Mouse (Mus musculus): ENCODE data around the gene Prkcb.
A peak's percentile ranks its signal among the peaks of the same experiment; 100 is the strongest.
"Not testable (repeated sequence)": the region's sequence is repeated elsewhere in the genome, so short reads cannot be mapped to it uniquely, and the experiment has no call there.

Prkcb gene

GRCm38 (mm10) chr7:122288605-122289242, at the start of gene Prkcb:
TSS of gene Prkcb (plus strand) at chr7:122288751.
- DNase-seq, result peak; percentile 87 to 91

GRCm38 (mm10) chr7:122238939-122239338, 49.6 kb upstream of the Prkcb start:
- DNase-seq, result no peak

GRCm38 (mm10) chr7:122240413-122241119, 48.0 kb upstream of the Prkcb start:
- DNase-seq, result no peak

DNA sequence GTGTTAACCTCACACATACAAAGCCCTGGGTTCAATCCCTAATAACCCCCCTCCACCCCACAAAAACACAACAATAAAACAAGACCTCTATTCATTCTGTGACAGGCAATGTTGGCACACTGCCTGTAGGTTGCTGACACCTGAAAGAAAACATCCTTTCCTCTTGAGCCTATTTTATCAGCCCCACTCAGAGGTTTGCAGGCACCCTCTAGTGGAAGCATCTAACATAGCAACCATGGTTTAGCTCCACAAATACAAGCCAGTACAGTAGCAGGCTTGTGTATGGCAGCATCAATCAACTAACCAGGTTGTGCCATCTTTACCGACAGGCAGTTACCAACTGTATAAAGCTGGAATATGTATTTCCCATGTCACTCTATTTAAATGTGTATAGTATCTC, 46.3 kb upstream of the Prkcb start:
- DNase-seq, result no peak

DNA sequence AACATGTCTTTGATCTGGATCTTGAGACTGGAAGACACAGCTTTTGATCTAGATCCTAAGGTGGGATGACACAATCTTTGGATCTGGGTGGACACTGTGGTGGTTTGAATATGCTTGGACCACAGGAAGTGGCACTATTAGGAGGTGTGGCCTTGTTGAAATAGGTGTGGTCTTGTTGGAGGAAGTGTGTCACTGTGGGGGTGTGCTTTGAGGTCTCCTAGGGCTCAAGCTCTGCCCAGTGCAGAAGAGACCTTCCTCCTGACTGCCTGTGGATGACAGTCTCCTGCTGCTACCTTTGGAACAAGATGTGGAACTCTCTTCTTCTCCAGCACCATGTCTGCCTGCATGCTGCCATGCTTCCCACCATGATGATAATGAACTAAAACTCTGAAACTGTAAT, 45.8 kb upstream of the Prkcb start:
- not testable (repeated sequence) for DNase-seq

DNA sequence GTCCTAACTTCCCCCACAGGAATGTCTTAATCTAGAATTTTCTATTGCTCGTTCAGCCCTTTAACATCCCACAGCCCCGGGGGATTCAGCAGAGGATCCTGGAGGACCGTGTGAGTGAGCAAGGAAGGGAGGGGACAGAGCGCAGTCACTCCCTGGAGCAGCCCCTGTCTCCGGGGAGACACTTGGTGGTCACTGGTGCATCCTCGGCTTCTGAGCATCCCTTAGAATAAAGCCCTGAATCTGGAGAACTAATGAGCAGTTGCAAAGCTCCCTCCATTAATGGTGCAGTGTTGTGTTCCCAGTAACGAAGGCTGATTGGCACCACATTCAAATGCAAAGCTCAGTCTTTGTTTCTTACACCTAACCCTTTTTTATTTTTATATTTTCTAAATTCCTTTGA, 44.4 kb upstream of the Prkcb start:
- DNase-seq, result no peak

DNA sequence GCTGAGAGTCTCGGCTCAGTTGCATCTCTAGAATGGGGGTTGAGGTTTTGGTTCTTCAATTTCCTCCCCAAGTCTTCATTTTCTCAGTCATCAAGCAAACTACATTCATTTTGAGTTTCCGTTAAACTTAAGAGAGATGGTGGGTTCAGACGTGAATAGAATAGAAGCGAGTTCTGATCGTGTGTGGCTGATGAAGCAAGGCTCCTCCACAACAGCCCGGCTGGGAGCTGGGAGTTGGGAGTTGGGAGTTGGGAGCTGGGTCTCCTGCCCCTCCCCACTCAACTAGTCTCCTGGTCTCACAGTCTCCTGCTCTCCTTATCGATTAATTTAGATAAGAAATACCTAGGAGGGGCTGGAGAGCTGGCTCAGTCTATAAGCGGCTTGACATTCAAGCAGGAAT, 44.0 kb upstream of the Prkcb start:
- no peak for DNase-seq

DNA sequence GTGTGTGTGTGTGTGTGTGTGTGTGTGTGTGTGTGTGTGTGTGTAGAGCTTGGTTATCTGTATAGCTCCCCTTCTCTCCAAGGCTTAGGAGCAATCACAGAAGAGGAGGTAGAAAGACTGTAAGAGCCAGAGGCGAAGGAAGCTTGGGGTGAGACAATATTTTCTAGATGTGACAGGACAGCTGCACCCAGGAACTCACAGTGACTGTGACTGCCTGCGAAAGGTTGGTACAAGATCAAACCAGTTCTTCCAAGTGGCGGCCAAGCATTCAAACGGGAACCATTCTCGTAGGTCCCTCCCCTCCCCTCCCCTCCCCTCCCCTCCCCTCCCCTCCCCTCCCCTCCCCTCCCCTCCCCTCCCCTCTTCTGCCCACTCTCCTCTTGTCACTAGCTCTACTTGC, 42.6 kb upstream of the Prkcb start:
- no peak for DNase-seq

- DNase-seq, result no peak
Measured at GRCm38 (mm10) chr7:122247254-122247864, 41.2 kb upstream of the Prkcb start.

- DNase-seq, result no peak
Measured at GRCm38 (mm10) chr7:122249321-122249821, 39.2 kb upstream of the Prkcb start.

GRCm38 (mm10) chr7:122251197-122252011, 37.1 kb upstream of the Prkcb start:
- peak; percentile 73 to 83 for DNase-seq

DNA sequence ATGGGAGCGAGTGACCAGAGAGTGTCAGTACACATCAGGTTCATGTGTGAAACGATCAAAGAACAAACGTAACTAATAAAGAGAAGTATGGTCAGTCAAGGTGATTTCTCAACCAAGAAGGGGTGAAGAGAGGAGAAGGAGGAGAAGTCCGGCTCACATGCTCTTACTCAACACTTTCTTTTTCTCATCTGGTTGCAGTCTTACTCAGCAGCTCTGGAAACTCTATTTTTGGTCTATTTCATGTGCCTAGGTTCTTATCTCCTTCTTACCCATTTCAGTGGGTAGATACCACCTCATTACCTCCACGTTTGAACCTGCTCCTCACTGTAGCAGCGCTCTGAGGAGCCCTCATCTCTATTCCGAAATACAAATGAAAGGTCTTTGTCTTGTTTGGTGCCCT, 31.8 kb upstream of the Prkcb start:
- DNase-seq, result no peak

- no peak for DNase-seq
Measured at GRCm38 (mm10) chr7:122258521-122258920, 30.0 kb upstream of the Prkcb start.

DNA sequence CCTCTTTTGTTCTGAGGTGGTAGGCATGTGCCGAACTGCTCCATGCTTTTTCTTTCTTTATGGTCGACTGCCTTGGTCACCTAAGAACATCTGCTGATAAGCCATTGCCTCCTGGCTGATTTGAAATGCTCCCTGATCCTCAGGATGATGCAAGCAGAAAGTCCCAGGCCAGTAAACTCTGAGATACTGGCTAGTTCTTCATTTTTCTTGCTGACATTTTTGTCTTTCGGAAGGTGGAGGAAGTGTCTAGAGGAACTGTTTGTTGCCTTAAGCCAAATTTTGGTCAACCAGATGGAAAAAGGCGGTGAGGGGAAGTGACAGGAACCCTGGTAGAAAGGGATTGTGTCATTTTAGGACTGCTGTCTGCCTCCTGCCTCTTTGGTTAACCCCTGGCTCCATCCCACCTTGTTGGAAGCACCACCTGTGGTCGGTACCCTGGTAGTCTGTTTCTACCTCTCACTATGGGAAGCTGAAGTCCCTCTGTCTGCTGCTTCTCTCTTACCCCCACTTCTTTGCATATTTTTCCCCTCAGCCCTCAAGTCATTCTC, 28.4 kb upstream of the Prkcb start:
- DNase-seq, result peak; percentile 22 to 42

DNA sequence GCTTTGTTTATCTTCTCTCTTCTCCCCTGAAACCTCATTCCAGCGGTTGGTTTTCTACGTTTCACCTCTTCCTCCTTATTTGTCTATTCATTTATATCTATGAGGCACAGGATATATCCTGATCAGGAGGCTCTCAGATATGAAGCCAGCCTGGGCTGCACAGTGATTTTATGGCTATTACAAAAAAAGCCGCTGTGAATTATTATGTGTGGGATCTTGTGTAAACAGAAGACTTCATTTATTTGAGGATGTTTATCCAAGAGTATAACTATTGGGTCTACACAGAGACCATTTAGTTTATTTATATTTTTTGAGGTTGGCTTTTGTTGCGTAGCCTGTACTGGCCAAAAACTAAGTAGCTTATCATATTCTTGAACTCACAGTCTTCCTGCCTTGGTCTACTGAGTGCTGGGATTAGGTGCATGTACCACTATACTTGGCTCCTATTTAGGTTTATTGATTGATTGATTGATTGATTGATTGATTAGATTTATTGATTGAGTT, 19.5 kb upstream of the Prkcb start:
- no peak for DNase-seq

- no peak for DNase-seq
Measured at GRCm38 (mm10) chr7:122272334-122272733, 16.2 kb upstream of the Prkcb start.

- DNase-seq, result no peak
Measured at GRCm38 (mm10) chr7:122279580-122279979, 9.0 kb upstream of the Prkcb start.

DNA sequence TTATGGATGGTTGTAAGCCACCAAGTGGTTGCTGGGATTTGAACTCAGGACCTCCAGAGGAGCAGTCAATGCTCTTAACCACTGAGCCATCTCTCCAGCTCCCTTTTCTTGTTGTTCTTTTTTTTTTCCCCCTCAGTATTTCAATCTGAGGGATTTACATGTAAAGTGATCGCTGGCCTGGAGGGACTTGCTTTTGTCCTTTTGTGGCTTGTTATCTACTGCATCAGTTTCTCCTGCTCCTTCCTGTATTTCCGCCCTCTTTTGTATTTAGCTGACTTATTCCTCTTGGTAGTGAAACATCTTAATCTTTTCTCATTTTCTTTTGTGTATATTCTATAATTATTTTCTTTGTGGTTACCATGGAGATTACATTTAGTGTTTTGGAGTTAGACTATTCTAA, 8.2 kb upstream of the Prkcb start:
- no peak for DNase-seq

DNA sequence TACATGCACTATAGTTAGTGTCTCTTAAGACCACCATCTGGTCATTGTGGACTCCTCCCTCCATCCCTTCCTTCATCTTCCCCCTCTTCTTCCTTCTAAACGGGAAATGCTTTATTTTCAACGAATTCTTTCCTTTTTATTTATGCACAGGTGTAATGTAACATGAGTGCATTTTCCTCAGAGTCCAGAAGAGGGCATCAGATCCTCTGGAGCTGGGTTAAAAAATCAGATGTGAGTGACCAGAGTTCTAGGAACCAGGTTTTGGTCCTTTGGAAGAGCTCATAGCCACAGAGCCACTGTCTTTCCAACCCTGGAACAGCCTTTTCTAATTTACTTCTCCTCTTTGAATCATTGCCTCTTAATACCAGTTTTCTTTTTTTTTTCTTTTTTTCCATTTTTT, 6.0 kb upstream of the Prkcb start:
- DNase-seq, result no peak

DNA sequence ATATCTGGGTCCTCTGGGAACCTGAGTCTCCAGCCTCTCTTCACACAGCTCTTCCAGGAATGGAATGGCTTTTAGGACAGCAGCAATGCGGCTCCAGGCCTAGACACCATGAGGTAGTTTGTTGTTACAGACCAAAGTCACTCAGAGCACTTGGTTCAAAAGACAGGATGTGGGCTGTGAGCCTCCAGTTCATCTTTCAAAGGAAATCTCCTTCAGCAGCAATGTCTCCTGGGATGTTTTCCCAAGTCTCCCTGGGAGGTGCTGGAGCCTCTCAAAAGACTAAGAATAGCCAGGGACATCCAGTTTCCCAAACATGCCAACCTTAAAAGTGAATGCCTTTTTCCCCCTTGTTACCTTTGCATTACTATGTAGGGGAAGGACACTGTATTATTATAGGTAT, 1.3 kb upstream of the Prkcb start:
- no peak for DNase-seq

GRCm38 (mm10) chr7:122289243-122290111, 926 bp downstream of the Prkcb start:
- peak; percentile 57 to 62 for DNase-seq

DNA sequence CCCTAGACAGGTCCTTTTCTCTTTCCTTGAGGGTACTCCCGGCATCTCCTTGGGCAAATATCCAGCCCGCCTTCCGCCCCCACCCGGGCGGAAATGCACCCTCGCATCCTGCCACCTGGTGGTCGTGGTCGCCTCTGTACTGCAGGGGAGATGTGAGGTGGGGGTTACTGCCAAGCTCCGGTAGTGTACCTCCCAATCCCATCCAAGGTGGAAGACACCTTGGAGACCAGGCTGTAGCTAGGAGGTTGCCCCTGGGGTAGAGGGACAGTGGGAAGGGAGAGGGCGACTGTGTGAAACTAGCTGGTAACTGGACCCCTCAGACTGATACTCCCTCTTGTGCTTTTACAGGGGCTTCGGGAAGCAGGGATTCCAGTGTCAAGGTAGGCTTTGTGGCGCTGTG, 1.6 kb downstream of the Prkcb start:
- DNase-seq, result peak; percentile 52 to 67
